ENCODE assay signal across 12 mouse cellular contexts in genomic region chrX:51065158-51065664, GRCm38 (mm10). TPM values are rescaled to one million over a fixed set of nuclear protein-coding genes. Genes with fewer than 3 reads are reported as not detected.
A peak's percentile ranks its signal among the peaks of the same experiment; 100 is the strongest.
DNase-seq lines count a peak whose midpoint lies in the region; ATAC-seq lines count a peak whose summit lies in the region.
"Had no signal": no experiment of that assay in that cellular context is flagged by ENCODE, and none has a peak within 500 bp of the region (broad histone marks: within the 10 kb centered on the region; RNA-seq: fewer than 3 reads in every experiment).

No protein-coding gene starts in this region.

- H3K4me2 ChIP-seq in midbrain, embryonic 14.5 days (ENCODE audit: low read length) = no peak overlapping the region
- no peak overlapping the region for H3K4me2 ChIP-seq in midbrain, embryonic 16.5 days (ENCODE audit: low read length)
- H3K4me2 ChIP-seq: forebrain, embryonic 12.5 days; liver, embryonic 15.5 days had no signal

- H3K4me1 ChIP-seq in midbrain, embryonic 14.5 days (ENCODE audit: control insufficient read depth, insufficient read depth, low read length) = no peaks in the 10 kb centered on the region
- no peaks in the 10 kb centered on the region for H3K4me1 ChIP-seq in midbrain, embryonic 16.5 days (ENCODE audit: control insufficient read depth, insufficient read depth, low read length)
- H3K4me1 ChIP-seq: forebrain, embryonic 12.5 days; limb, embryonic 10.5 days; liver, embryonic 15.5 days had no signal

- ATAC-seq in midbrain, embryonic 14.5 days (ENCODE audit: low FRiP score, low TSS enrichment) = no peak
- ATAC-seq in midbrain, embryonic 16.5 days = no peak

- no peaks in the 10 kb centered on the region for H3K27me3 ChIP-seq in midbrain, embryonic 14.5 days (ENCODE audit: control insufficient read depth, insufficient read depth, low read length)
- no peaks in the 10 kb centered on the region for H3K27me3 ChIP-seq in midbrain, embryonic 16.5 days (ENCODE audit: control insufficient read depth, insufficient read depth, low read depth, low read length)
- H3K27me3 ChIP-seq in splenic B cell, adult 2 months (ENCODE audit: control insufficient read depth, insufficient read depth, low read length, poor library complexity, severe bottlenecking) = no peaks in the 10 kb centered on the region
- H3K27me3 ChIP-seq: liver, embryonic 15.5 days had no signal

- WGBS in midbrain, embryonic 14.5 days = 72% methylated on average over 6 of the region's 6 CpGs
- WGBS in midbrain, embryonic 16.5 days = 59% methylated on average over 6 of the region's 6 CpGs

- no peaks in the 10 kb centered on the region for H3K9me3 ChIP-seq in midbrain, embryonic 14.5 days (ENCODE audit: control insufficient read depth, low read length)
- no peaks in the 10 kb centered on the region for H3K9me3 ChIP-seq in midbrain, embryonic 16.5 days (replicated peaks; ENCODE audit: control insufficient read depth, low read length, poor library complexity, severe bottlenecking)
- H3K9me3 ChIP-seq: forebrain, embryonic 12.5 days; limb, embryonic 10.5 days; liver, embryonic 15.5 days had no signal

- H3K27ac ChIP-seq in midbrain, embryonic 14.5 days (replicated peaks; ENCODE audit: low read depth, low read length) = no peak overlapping the region
- no peak overlapping the region for H3K27ac ChIP-seq in midbrain, embryonic 16.5 days (ENCODE audit: low read length)
- H3K27ac ChIP-seq: forebrain, embryonic 12.5 days; limb, embryonic 10.5 days; liver, embryonic 15.5 days; macrophage had no signal

- no peak overlapping the region for H3K9ac ChIP-seq in midbrain, embryonic 14.5 days (replicated peaks; ENCODE audit: low read length)
- no peak overlapping the region for H3K9ac ChIP-seq in midbrain, embryonic 16.5 days (ENCODE audit: low read depth, low read length)
- H3K9ac ChIP-seq: forebrain, embryonic 12.5 days; liver, embryonic 15.5 days had no signal

- no peak overlapping the region for H3K4me3 ChIP-seq in midbrain, embryonic 14.5 days (replicated peaks; ENCODE audit: low read depth, low read length)
- H3K4me3 ChIP-seq in midbrain, embryonic 16.5 days (ENCODE audit: low read depth, low read length) = no peak overlapping the region
- H3K4me3 ChIP-seq: forebrain, embryonic 12.5 days; limb, embryonic 10.5 days; liver, embryonic 15.5 days had no signal

- no peaks in the 10 kb centered on the region for H3K36me3 ChIP-seq in midbrain, embryonic 14.5 days (ENCODE audit: control insufficient read depth, insufficient read depth, low read length)
- no peaks in the 10 kb centered on the region for H3K36me3 ChIP-seq in midbrain, embryonic 16.5 days (ENCODE audit: control insufficient read depth, insufficient read depth, low read length)
- no peaks in the 10 kb centered on the region for H3K36me3 ChIP-seq in splenic B cell, adult 2 months (ENCODE audit: control insufficient read depth, insufficient read depth, low read length, poor library complexity, severe bottlenecking)
- H3K36me3 ChIP-seq: forebrain, embryonic 12.5 days; limb, embryonic 10.5 days; liver, embryonic 15.5 days had no signal

- peak; percentile 7 for DNase-seq in embryo, embryonic 10.5 days (ENCODE audit: low spot score)
- DNase-seq in embryo, embryonic 10 days (ENCODE audit: low spot score) = no peak
- DNase-seq in midbrain, embryonic 14.5 days = peak; percentile 1
- DNase-seq in adipocyte (ENCODE audit: low spot score) = peak; percentile 47
- peak; percentile 1 for DNase-seq in splenic B cell, adult 2 months (ENCODE audit: low read depth, low spot score)
- no peak for DNase-seq in urinary bladder, postnatal 4 days (ENCODE audit: low spot score in 2 of 2)
- DNase-seq in spleen, adult 12 weeks (ENCODE audit: low spot score) = no peak

RNA-seq across cellular contexts. Expression of gene Rap2c, which starts 47.4 kb away (rescaled TPM):
- polyA plus RNA-seq in midbrain, embryonic 14.5 days (2014; fragmentation: Nextera tagmentation; extraction: Ambion mirVana) = 19.9 and 22.4 TPM in 2 replicates
- 10.9 and 12.3 TPM in 2 replicates for polyA plus RNA-seq in midbrain, embryonic 16.5 days (2015; fragmentation: Nextera tagmentation; extraction: Ambion mirVana)

Comparison
In these comparisons a context has a peak if more than half of its experiments do, and no peak if none do; other contexts are left out.
1. DNase-seq: peak in embryo, embryonic 10.5 days (single experiment), midbrain, embryonic 14.5 days (single experiment), adipocyte (single experiment) and splenic B cell, adult 2 months (single experiment); none in embryo, embryonic 10 days (single experiment), urinary bladder, postnatal 4 days (0 of 2) and spleen, adult 12 weeks (single experiment).